15 mouse cellular contexts compared by ENCODE assay signal in genomic region chr7:130098606-130099005, GRCm38 (mm10).
A peak's percentile ranks its signal among the peaks of the same experiment; 100 is the strongest.
DNase-seq lines count a peak whose midpoint lies in the region; ATAC-seq and TF ChIP-seq lines count a peak whose summit lies in the region.
"Had no signal": no experiment of that assay in that cellular context is flagged by ENCODE, and none has a peak within 500 bp of the region (broad histone marks: within the 10 kb centered on the region; RNA-seq: fewer than 3 reads in every experiment).

No protein-coding gene starts in this region.

- no peak for TF ChIP-seq CTCF in intestine, postnatal 0 days (IDR thresholded peaks at IDR 0.05; ENCODE audit: low read depth)

- peaks cover 5% of the 10 kb centered on the region; the same call in 1 of the 2 replicates for H3K4me1 ChIP-seq in intestine, embryonic 15.5 days (replicated peaks)
- H3K4me1 ChIP-seq in intestine, postnatal 0 days (replicated peaks; ENCODE audit: control insufficient read depth, insufficient read depth, low read length) = no peaks in the 10 kb centered on the region
- H3K4me1 ChIP-seq in intestine, embryonic 16.5 days (ENCODE audit: control insufficient read depth, insufficient read depth, low read length) = 0 out of 2 replicates have a peak, but pooled peaks cover 4% of the 10 kb centered on the region
- H3K4me1 ChIP-seq in heart, embryonic 12.5 days (replicated peaks) = 0 out of 2 replicates have a peak, but pooled peaks cover 1% of the 10 kb centered on the region

- H3K9me3 ChIP-seq in intestine, embryonic 15.5 days = no peaks in the 10 kb centered on the region
- no peaks in the 10 kb centered on the region for H3K9me3 ChIP-seq in intestine, postnatal 0 days (ENCODE audit: control insufficient read depth)
- H3K9me3 ChIP-seq in intestine, embryonic 16.5 days (ENCODE audit: control insufficient read depth, low read length) = no peaks in the 10 kb centered on the region
- H3K9me3 ChIP-seq in heart, embryonic 12.5 days (replicated peaks) = no peaks in the 10 kb centered on the region

- no peaks in the 10 kb centered on the region for H3K36me3 ChIP-seq in intestine, embryonic 15.5 days
- no peaks in the 10 kb centered on the region for H3K36me3 ChIP-seq in intestine, postnatal 0 days (ENCODE audit: control insufficient read depth, insufficient read depth)
- no peaks in the 10 kb centered on the region for H3K36me3 ChIP-seq in intestine, embryonic 16.5 days (ENCODE audit: control insufficient read depth, insufficient read depth, low read length)
- H3K36me3 ChIP-seq in heart, embryonic 12.5 days = no peaks in the 10 kb centered on the region
- H3K36me3 ChIP-seq: G1E had no signal

- peak; percentile 74 for ATAC-seq in intestine, embryonic 15.5 days
- ATAC-seq in intestine, postnatal 0 days = no peak
- peak; percentile 81 for ATAC-seq in intestine, embryonic 16.5 days
- ATAC-seq in heart, embryonic 12.5 days (ENCODE audit: insufficient number of reproducible peaks, low FRiP score) = no peak
- ATAC-seq: forebrain, embryonic 16.5 days had no signal

- H3K27me3 ChIP-seq in intestine, embryonic 15.5 days (replicated peaks) = no peaks in the 10 kb centered on the region
- no peaks in the 10 kb centered on the region for H3K27me3 ChIP-seq in intestine, postnatal 0 days (replicated peaks; ENCODE audit: control insufficient read depth, insufficient read depth, low read length)
- no peaks in the 10 kb centered on the region for H3K27me3 ChIP-seq in intestine, embryonic 16.5 days (replicated peaks; ENCODE audit: control insufficient read depth, insufficient read depth, low read length)
- no peaks in the 10 kb centered on the region for H3K27me3 ChIP-seq in heart, embryonic 12.5 days (replicated peaks)

- 42% methylated on average over 10 of the region's 10 CpGs for WGBS in intestine, embryonic 15.5 days
- 40% methylated on average over 10 of the region's 10 CpGs for WGBS in intestine, postnatal 0 days
- 38% methylated on average over 10 of the region's 10 CpGs for WGBS in intestine, embryonic 16.5 days
- 67% methylated on average over 10 of the region's 10 CpGs for WGBS in heart, embryonic 12.5 days

- peak; percentile 42 for DNase-seq in adrenal gland, adult 8-10 months
- DNase-seq in lung, postnatal 36 days = peak; percentile 62
- DNase-seq in retina, embryonic 14.5 days (ENCODE audit: low spot score) = no peak
- DNase-seq in left cerebral cortex, adult 8-10 months (ENCODE audit: low spot score in 2 of 2) = no peak
- DNase-seq: kidney, adult 9 months had no signal

- no peak overlapping the region for H3K4me2 ChIP-seq in intestine, embryonic 15.5 days (replicated peaks)
- no peak overlapping the region for H3K4me2 ChIP-seq in intestine, postnatal 0 days (replicated peaks; ENCODE audit: low read depth)
- H3K4me2 ChIP-seq in intestine, embryonic 16.5 days (ENCODE audit: low read depth, low read length) = no peak overlapping the region
- no peak overlapping the region for H3K4me2 ChIP-seq in heart, embryonic 12.5 days
- H3K4me2 ChIP-seq: heart, embryonic 11.5 days had no signal

- H3K27ac ChIP-seq in intestine, embryonic 15.5 days = no peak overlapping the region
- H3K27ac ChIP-seq in intestine, postnatal 0 days (ENCODE audit: low read depth, low read length) = no peak overlapping the region
- H3K27ac ChIP-seq in intestine, embryonic 16.5 days (ENCODE audit: low read length) = no peak overlapping the region
- H3K27ac ChIP-seq in heart, embryonic 12.5 days (ENCODE audit: poor library complexity, severe bottlenecking) = no peak overlapping the region
- H3K27ac ChIP-seq: layer of hippocampus, adult 2 months; left cerebral cortex, adult 2 months had no signal

- H3K9ac ChIP-seq in intestine, embryonic 15.5 days = no peak overlapping the region
- H3K9ac ChIP-seq in intestine, postnatal 0 days (ENCODE audit: low read depth, low read length) = no peak overlapping the region
- no peak overlapping the region for H3K9ac ChIP-seq in intestine, embryonic 16.5 days (ENCODE audit: low read depth, low read length)
- no peak overlapping the region for H3K9ac ChIP-seq in heart, embryonic 12.5 days

- no peak overlapping the region for H3K4me3 ChIP-seq in intestine, embryonic 15.5 days (replicated peaks)
- no peak overlapping the region for H3K4me3 ChIP-seq in intestine, postnatal 0 days (ENCODE audit: low read depth, low read length)
- H3K4me3 ChIP-seq in intestine, embryonic 16.5 days (ENCODE audit: low read length) = no peak overlapping the region
- H3K4me3 ChIP-seq in heart, embryonic 12.5 days = no peak overlapping the region
- H3K4me3 ChIP-seq: erythroblast, embryonic 14.5 days; layer of hippocampus, adult 2 months; left cerebral cortex, adult 2 months had no signal

Comparison
In these comparisons a context has a peak if more than half of its experiments do, and no peak if none do; other contexts are left out.
1. ATAC-seq: peak in intestine, embryonic 15.5 days (single experiment) and intestine, embryonic 16.5 days (single experiment); none in intestine, postnatal 0 days (single experiment) and heart, embryonic 12.5 days (single experiment).
2. DNase-seq: peak in adrenal gland, adult 8-10 months (single experiment) and lung, postnatal 36 days (single experiment); none in retina, embryonic 14.5 days (single experiment) and left cerebral cortex, adult 8-10 months (0 of 2).